Mouse (Mus musculus) hindbrain, embryonic 15.5 days (tissue): ENCODE measurements around the gene Casp9. TPM values are rescaled to one million over a fixed set of nuclear protein-coding genes. Genes with fewer than 3 reads are reported as not detected.

ENCODE experiments used
- ATAC-seq: fragments of 200-750 bp; cut with Nextera tagmentation; 2 replicates; pipeline ENCODE4 v1.8.0; 2017; ENCODE audit warnings: low read depth, moderate number of reproducible peaks, moderate TSS enrichment; ENCODE audit not compliant: low FRiP score
- H3K27ac ChIP-seq: fragments of 300-500 bp; sonication (generic); replicated peaks from 2 replicates; pipeline ENCODE4 v1.5.1; 2015; ENCODE audit warnings: mild to moderate bottlenecking, inconsistent platforms
- H3K27me3 ChIP-seq: fragments of 300-500 bp; sonication (generic); 2 replicates; pipeline ENCODE4 v1.6.1; 2015; ENCODE audit warnings: control low read depth, inconsistent platforms
- H3K36me3 ChIP-seq: fragments of 300-500 bp; sonication (generic); 2 replicates; pipeline ENCODE4 v1.6.1; 2015; ENCODE audit warnings: control low read depth, inconsistent platforms
- H3K4me1 ChIP-seq: fragments of 300-500 bp; sonication (generic); replicated peaks from 2 replicates; pipeline ENCODE4 v1.6.1; 2015; ENCODE audit warnings: control low read depth, inconsistent platforms
- H3K4me2 ChIP-seq: fragments of 300-500 bp; sonication (generic); 2 replicates; pipeline ENCODE4 v1.6.1; 2015; ENCODE audit warnings: moderate library complexity, mild to moderate bottlenecking, inconsistent platforms
- H3K4me3 ChIP-seq: fragments of 300-500 bp; sonication (generic); 2 replicates; pipeline ENCODE4 v1.5.1; 2015; ENCODE audit warnings: mild to moderate bottlenecking, inconsistent platforms
- H3K9ac ChIP-seq: fragments of 300-500 bp; sonication (generic); 2 replicates; pipeline ENCODE4 v1.6.1; 2015; ENCODE audit warnings: inconsistent platforms
- H3K9me3 ChIP-seq: fragments of 300-500 bp; sonication (generic); 2 replicates; pipeline ENCODE4 v1.6.1; 2016; ENCODE audit warnings: control low read depth, inconsistent platforms
- WGBS: fragments of 180-500 bp; shearing (Covaris S2); methylation state at CpG from one replicate; pipeline ENCODE4 v1.1.7; 2015; 5-methylcytosine and 5-hydroxymethylcytosine counted together
- polyA plus RNA-seq: library from polyadenylated mRNA; unstranded; fragments of >200 nt; fragmentation: Nextera tagmentation; extraction: Ambion mirVana; gene quantifications from 2 replicates; pipeline ENCODE4 v1.2.1, GENCODE M21; 2015

The Casp9 gene
- 20.8 and 23.0 TPM in 2 replicates for polyA plus RNA-seq

GRCm38 (mm10) chr4:141793282-141794151 lies at the start of gene Casp9:
TSS of gene Casp9 (plus strand) at chr4:141793612.
- peak within 1 kb of the TSS; percentile 79 for H3K4me3 ChIP-seq
- H3K4me2 ChIP-seq, result peak within 1 kb of the TSS; percentile 61
- H3K4me1 ChIP-seq, result peaks cover 38% of the 10 kb centered on the region
- peak within 1 kb of the TSS; percentile 96 for H3K27ac ChIP-seq
- no peaks in the 10 kb centered on the region for H3K9me3 ChIP-seq
- H3K9ac ChIP-seq, result peak within 1 kb of the TSS; percentile 67
- no peaks in the 10 kb centered on the region for H3K27me3 ChIP-seq
- peaks cover 10% of the 10 kb centered on the region; the same call in 1 of the 2 replicates for H3K36me3 ChIP-seq
- under 1% methylated on average over 74 of the region's 80 CpGs for WGBS
- peak; percentile 80 for ATAC-seq

- Histone ChIP-seq H3K9ac (no peak within 1 kb of the TSS), H3K4me1 (no peaks in the 10 kb centered on the region), H3K27me3 (no peaks in the 10 kb centered on the region), H3K9me3 (no peaks in the 10 kb centered on the region), H3K27ac (no peak within 1 kb of the TSS), H3K36me3 (no peaks in the 10 kb centered on the region), H3K4me2 (no peak within 1 kb of the TSS), H3K4me3 (no peak within 1 kb of the TSS)
- WGBS, result 27% methylated on average over 25 of the region's 25 CpGs
- ATAC-seq, result no peak
Measured at GRCm38 (mm10) chr4:141746578-141747346, 46.6 kb upstream of the Casp9 start, which contains the start of gene Agmat. TSS of gene Agmat (plus strand) at chr4:141746672.

- H3K9ac ChIP-seq, result no peak overlapping the region
- no peaks in the 10 kb centered on the region for H3K9me3 ChIP-seq
- no peaks in the 10 kb centered on the region for H3K36me3 ChIP-seq
- H3K27me3 ChIP-seq, result no peaks in the 10 kb centered on the region
- no peak overlapping the region for H3K4me3 ChIP-seq
- no peak overlapping the region for H3K4me2 ChIP-seq
- H3K27ac ChIP-seq, result no peak overlapping the region
- no peaks in the 10 kb centered on the region for H3K4me1 ChIP-seq
- ATAC-seq, result no peak
- WGBS, result 29% methylated on average over 11 of the region's 11 CpGs
Measured at GRCm38 (mm10) chr4:141749557-141749956, 43.9 kb upstream of the Casp9 start.

GRCm38 (mm10) chr4:141750826-141751225 lies 42.6 kb upstream of the Casp9 start:
- Histone ChIP-seq H3K9ac (no peak overlapping the region), H3K36me3 (no peaks in the 10 kb centered on the region), H3K27me3 (no peaks in the 10 kb centered on the region), H3K4me3 (no peak overlapping the region), H3K27ac (no peak overlapping the region), H3K9me3 (no peaks in the 10 kb centered on the region), H3K4me2 (no peak overlapping the region), H3K4me1 (no peaks in the 10 kb centered on the region)
- no peak for ATAC-seq
- 59% methylated on average over 3 of the region's 3 CpGs for WGBS

GRCm38 (mm10) chr4:141751419-141752075 lies 41.9 kb upstream of the Casp9 start:
- WGBS, result 41% methylated on average over 4 of the region's 4 CpGs
- ATAC-seq, result no peak
- no peaks in the 10 kb centered on the region for H3K9me3 ChIP-seq

GRCm38 (mm10) chr4:141752076-141752421 lies 41.4 kb upstream of the Casp9 start:
- Histone ChIP-seq H3K9me3 (no peaks in the 10 kb centered on the region), H3K36me3 (no peaks in the 10 kb centered on the region), H3K27ac (no peak overlapping the region), H3K9ac (no peak overlapping the region), H3K4me1 (no peaks in the 10 kb centered on the region), H3K27me3 (no peaks in the 10 kb centered on the region), H3K4me2 (no peak overlapping the region), H3K4me3 (no peak overlapping the region)
- WGBS, result 15% methylated on average over 4 of the region's 4 CpGs
- no peak for ATAC-seq

More at GRCm38 (mm10) chr4:141751419-141752075, 41.9 kb upstream of the Casp9 start:
- no peak overlapping the region for H3K9ac ChIP-seq
- H3K4me3 ChIP-seq, result no peak overlapping the region
- no peaks in the 10 kb centered on the region for H3K36me3 ChIP-seq
- no peaks in the 10 kb centered on the region for H3K27me3 ChIP-seq
- H3K4me1 ChIP-seq, result no peaks in the 10 kb centered on the region
- no peak overlapping the region for H3K27ac ChIP-seq
- no peak overlapping the region for H3K4me2 ChIP-seq

- Histone ChIP-seq H3K4me3 (no peak overlapping the region), H3K4me2 (no peak overlapping the region), H3K9ac (no peak overlapping the region), H3K27ac (no peak overlapping the region), H3K36me3 (no peaks in the 10 kb centered on the region), H3K27me3 (no peaks in the 10 kb centered on the region), H3K4me1 (no peaks in the 10 kb centered on the region), H3K9me3 (no peaks in the 10 kb centered on the region)
- 93% methylated on average over 19 of the region's 19 CpGs for WGBS
- ATAC-seq, result no peak
Measured at GRCm38 (mm10) chr4:141755375-141755930, 38.0 kb upstream of the Casp9 start.

- H3K27ac ChIP-seq, result no peak overlapping the region
- no peak overlapping the region for H3K4me2 ChIP-seq
- H3K9ac ChIP-seq, result no peak overlapping the region
- ATAC-seq, result no peak
- H3K36me3 ChIP-seq, result peaks cover 5% of the 10 kb centered on the region
- 96% methylated on average over 3 of the region's 3 CpGs for WGBS
- no peaks in the 10 kb centered on the region for H3K27me3 ChIP-seq
- H3K9me3 ChIP-seq, result no peaks in the 10 kb centered on the region
- no peaks in the 10 kb centered on the region for H3K4me1 ChIP-seq
- no peak overlapping the region for H3K4me3 ChIP-seq
Measured at GRCm38 (mm10) chr4:141757124-141757523, 36.3 kb upstream of the Casp9 start.

- 77% methylated on average over 6 of the region's 6 CpGs for WGBS
- no peak overlapping the region for H3K9ac ChIP-seq
- H3K4me1 ChIP-seq, result no peaks in the 10 kb centered on the region
Measured at GRCm38 (mm10) chr4:141758874-141759542, 34.4 kb upstream of the Casp9 start.

GRCm38 (mm10) chr4:141760942-141761341 lies 32.5 kb upstream of the Casp9 start:
- H3K27ac ChIP-seq, result no peak overlapping the region
- H3K36me3 ChIP-seq, result peaks cover 28% of the 10 kb centered on the region
- H3K27me3 ChIP-seq, result no peaks in the 10 kb centered on the region
- H3K9ac ChIP-seq, result no peak overlapping the region
- no peaks in the 10 kb centered on the region for H3K9me3 ChIP-seq
- 90% methylated on average over 4 of the region's 4 CpGs for WGBS
- H3K4me1 ChIP-seq, result peaks cover 1% of the 10 kb centered on the region
- no peak overlapping the region for H3K4me2 ChIP-seq
- no peak for ATAC-seq
- H3K4me3 ChIP-seq, result no peak overlapping the region

More at GRCm38 (mm10) chr4:141758874-141759542, 34.4 kb upstream of the Casp9 start:
- peaks cover 21% of the 10 kb centered on the region for H3K36me3 ChIP-seq
- no peak overlapping the region for H3K27ac ChIP-seq
- H3K4me2 ChIP-seq, result no peak overlapping the region
- ATAC-seq, result no peak
- no peak overlapping the region for H3K4me3 ChIP-seq
- H3K9me3 ChIP-seq, result no peaks in the 10 kb centered on the region
- H3K27me3 ChIP-seq, result no peaks in the 10 kb centered on the region

GRCm38 (mm10) chr4:141762102-141762598 lies 31.3 kb upstream of the Casp9 start:
- WGBS, result 95% methylated on average over 13 of the region's 13 CpGs
- no peak for ATAC-seq
- H3K36me3 ChIP-seq, result peaks cover 31% of the 10 kb centered on the region

More at GRCm38 (mm10) chr4:141762102-141762598, 31.3 kb upstream of the Casp9 start:
- H3K4me3 ChIP-seq, result no peak overlapping the region
- no peaks in the 10 kb centered on the region for H3K27me3 ChIP-seq
- peaks cover 12% of the 10 kb centered on the region for H3K4me1 ChIP-seq
- H3K9me3 ChIP-seq, result no peaks in the 10 kb centered on the region
- no peak overlapping the region for H3K27ac ChIP-seq
- no peak overlapping the region for H3K4me2 ChIP-seq
- no peak overlapping the region for H3K9ac ChIP-seq
